Mouse (Mus musculus) cerebellum, adult 8-10 months (tissue): ENCODE data around the gene Sel1l3.

ENCODE experiments used
- DNase-seq: peaks from one replicate; pipeline ENCODE4 v3.0.0; 2022

Gene Sel1l3

GRCm38 (mm10) chr5:53213711-53214352 is at the start of gene Sel1l3:
Gene Sel1l3, minus strand, starts transcription at chr5:53213927.
- peak; percentile 75 for DNase-seq

GRCm38 (mm10) chr5:53261999-53262398 is 48.3 kb upstream of the Sel1l3 start:
- DNase-seq = no peak

GRCm38 (mm10) chr5:53259894-53260293 is 46.2 kb upstream of the Sel1l3 start:
- DNase-seq = no peak

- peak; percentile 38 for DNase-seq
Measured at GRCm38 (mm10) chr5:53258038-53258786, 44.5 kb upstream of the Sel1l3 start.

- no peak for DNase-seq
Measured at GRCm38 (mm10) chr5:53254821-53255220, 41.1 kb upstream of the Sel1l3 start.

GRCm38 (mm10) chr5:53254154-53254553 is 40.4 kb upstream of the Sel1l3 start:
- no peak for DNase-seq

GRCm38 (mm10) chr5:53249431-53250061 is 35.8 kb upstream of the Sel1l3 start:
- no peak for DNase-seq

- no peak for DNase-seq
Measured at GRCm38 (mm10) chr5:53248499-53248898, 34.8 kb upstream of the Sel1l3 start.

- no peak for DNase-seq
Measured at GRCm38 (mm10) chr5:53243933-53244332, 30.2 kb upstream of the Sel1l3 start.

GRCm38 (mm10) chr5:53242865-53243499 is 29.3 kb upstream of the Sel1l3 start:
- DNase-seq = no peak

- DNase-seq = no peak
Measured at GRCm38 (mm10) chr5:53241963-53242362, 28.2 kb upstream of the Sel1l3 start.

- no peak for DNase-seq
Measured at GRCm38 (mm10) chr5:53241109-53241508, 27.4 kb upstream of the Sel1l3 start.

- DNase-seq = no peak
Measured at GRCm38 (mm10) chr5:53239831-53240440, 26.2 kb upstream of the Sel1l3 start.

- no peak for DNase-seq
Measured at GRCm38 (mm10) chr5:53239189-53239588, 25.5 kb upstream of the Sel1l3 start.

GRCm38 (mm10) chr5:53238761-53239160 is 25.0 kb upstream of the Sel1l3 start:
- no peak for DNase-seq

GRCm38 (mm10) chr5:53236749-53237148 is 23.0 kb upstream of the Sel1l3 start:
- DNase-seq = no peak

- DNase-seq = no peak
Measured at GRCm38 (mm10) chr5:53236136-53236535, 22.4 kb upstream of the Sel1l3 start.

GRCm38 (mm10) chr5:53235551-53235950 is 21.8 kb upstream of the Sel1l3 start:
- DNase-seq = no peak

- no peak for DNase-seq
Measured at GRCm38 (mm10) chr5:53230560-53230959, 16.8 kb upstream of the Sel1l3 start.

GRCm38 (mm10) chr5:53225434-53225833 is 11.7 kb upstream of the Sel1l3 start:
- no peak for DNase-seq

- DNase-seq = no peak
Measured at GRCm38 (mm10) chr5:53214801-53215200, 1.1 kb upstream of the Sel1l3 start.

GRCm38 (mm10) chr5:53214362-53214761 is 635 bp upstream of the Sel1l3 start:
- no peak for DNase-seq
